Comparison of ENCODE assay signal across 21 mouse cellular contexts in the genomic region with DNA sequence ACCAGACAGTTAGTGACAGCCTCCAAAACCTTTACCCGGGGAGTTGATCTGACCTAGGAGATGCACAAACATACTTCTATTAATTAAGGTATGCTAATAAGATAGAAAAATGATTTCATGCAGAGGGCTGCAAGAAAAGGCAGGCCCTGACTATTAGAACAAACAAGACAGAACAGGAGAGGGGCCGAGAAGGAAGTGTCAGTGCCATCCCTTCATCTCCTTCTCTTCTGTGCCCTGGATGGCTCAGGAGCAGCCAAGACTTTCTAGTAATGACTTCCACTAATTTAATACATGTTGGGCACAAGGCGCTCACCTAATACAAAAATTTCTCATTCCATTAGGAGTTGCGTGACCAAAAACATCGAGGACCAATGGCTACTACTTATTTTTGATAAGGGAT.
DNase-seq lines count a peak whose midpoint lies in the region; ATAC-seq and TF ChIP-seq lines count a peak whose summit lies in the region.
"Had no signal": no experiment of that assay in that cellular context is flagged by ENCODE, and none has a peak within 500 bp of the region (broad histone marks: within the 10 kb centered on the region; RNA-seq: fewer than 3 reads in every experiment).

No protein-coding gene starts in this region.

- H3K9me3 ChIP-seq in hindbrain, embryonic 14.5 days (ENCODE audit: control insufficient read depth, low read length) = no peaks in the 10 kb centered on the region
- H3K9me3 ChIP-seq in hindbrain, embryonic 16.5 days (ENCODE audit: control insufficient read depth, low read length) = no peaks in the 10 kb centered on the region
- H3K9me3 ChIP-seq: embryonic facial prominence, embryonic 10.5 days; heart, embryonic 13.5 days; hindbrain, embryonic 13.5 days had no signal

- H3K27me3 ChIP-seq in cerebellum, adult 2 months (ENCODE audit: control insufficient read depth, insufficient read depth, low read length) = no peaks in the 10 kb centered on the region
- H3K27me3 ChIP-seq in hindbrain, embryonic 14.5 days (ENCODE audit: control insufficient read depth, insufficient read depth, low read length) = no peaks in the 10 kb centered on the region
- no peaks in the 10 kb centered on the region for H3K27me3 ChIP-seq in hindbrain, embryonic 16.5 days (replicated peaks; ENCODE audit: control insufficient read depth, insufficient read depth, low read length)
- H3K27me3 ChIP-seq: heart, embryonic 13.5 days; hindbrain, embryonic 13.5 days had no signal

- peak; percentile 42 to 52 for DNase-seq in cerebellum, adult 2 months
- no peak for DNase-seq in cerebellum, adult 9-11 months
- peak; percentile 43 to 66 for DNase-seq in cerebellum, postnatal 14 days
- no peak for DNase-seq in cerebellum, adult 11-12 months
- no peak for DNase-seq in hindbrain, embryonic 14.5 days (ENCODE audit: low spot score)
- no peak for DNase-seq in right cerebral cortex, postnatal 4 days
- DNase-seq: adrenal gland, adult 8-10 months; adrenal gland, postnatal 36 days; B cell, adult 2 months; gastrocnemius, postnatal 36 days; heart, adult 11 months; heart, postnatal 4 days; kidney, adult 8-10 months had no signal

- peak overlapping the region; percentile 90 for H3K27ac ChIP-seq in cerebellum, adult 2 months (ENCODE audit: insufficient read depth, low read length)
- H3K27ac ChIP-seq in hindbrain, embryonic 14.5 days = peak overlapping the region; percentile 26; the same call in 1 of the 2 replicates
- H3K27ac ChIP-seq in hindbrain, embryonic 16.5 days (ENCODE audit: low read depth, low read length) = no peak overlapping the region
- H3K27ac ChIP-seq: embryonic facial prominence, embryonic 10.5 days; heart, embryonic 13.5 days had no signal

- H3K36me3 ChIP-seq in hindbrain, embryonic 14.5 days (replicated peaks; ENCODE audit: control insufficient read depth, insufficient read depth) = no peaks in the 10 kb centered on the region
- no peaks in the 10 kb centered on the region for H3K36me3 ChIP-seq in hindbrain, embryonic 16.5 days (ENCODE audit: control insufficient read depth, insufficient read depth, low read length)
- H3K36me3 ChIP-seq: embryonic facial prominence, embryonic 10.5 days; G1E; heart, embryonic 13.5 days; hindbrain, embryonic 13.5 days had no signal

- no peak for TF ChIP-seq POLR2A in cerebellum, adult 2 months (IDR thresholded peaks at IDR 0.05; ENCODE audit: borderline replicate concordance, insufficient read depth, low read length)

- no peak for ATAC-seq in hindbrain, embryonic 14.5 days (ENCODE audit: low FRiP score)
- ATAC-seq in hindbrain, embryonic 16.5 days = no peak
- ATAC-seq: CD4-positive, CD25-positive, alpha-beta regulatory T cell, adult 4 months; inflammation-experienced regulatory T-cells, adult 6 months; intestine, postnatal 0 days had no signal

- no peak overlapping the region for H3K4me2 ChIP-seq in hindbrain, embryonic 14.5 days (replicated peaks)
- no peak overlapping the region for H3K4me2 ChIP-seq in hindbrain, embryonic 16.5 days (ENCODE audit: low read length)
- H3K4me2 ChIP-seq: heart, embryonic 13.5 days; hindbrain, embryonic 13.5 days had no signal

- no peaks in the 10 kb centered on the region; the same call in 1 of the 2 replicates for H3K4me1 ChIP-seq in cerebellum, adult 2 months (ENCODE audit: control insufficient read depth, insufficient read depth, low read length)
- H3K4me1 ChIP-seq in hindbrain, embryonic 14.5 days (replicated peaks; ENCODE audit: control insufficient read depth, insufficient read depth, low read length) = peaks cover 20% of the 10 kb centered on the region; the same call in 1 of the 2 replicates
- peaks cover 4% of the 10 kb centered on the region for H3K4me1 ChIP-seq in hindbrain, embryonic 16.5 days (ENCODE audit: control insufficient read depth, insufficient read depth, low read depth, low read length)

- 40% methylated on average over 5 of the region's 5 CpGs for WGBS in cerebellum, adult 2 months
- 82% methylated on average over 5 of the region's 5 CpGs for WGBS in hindbrain, embryonic 14.5 days
- 79% methylated on average over 5 of the region's 5 CpGs for WGBS in hindbrain, embryonic 16.5 days

- no peak overlapping the region for H3K9ac ChIP-seq in hindbrain, embryonic 14.5 days
- no peak overlapping the region for H3K9ac ChIP-seq in hindbrain, embryonic 16.5 days (ENCODE audit: low read depth, low read length)
- H3K9ac ChIP-seq: heart, embryonic 13.5 days; hindbrain, embryonic 13.5 days had no signal

- H3K4me3 ChIP-seq in cerebellum, adult 2 months (replicated peaks; ENCODE audit: insufficient read depth, low read depth, low read length) = no peak overlapping the region
- no peak overlapping the region for H3K4me3 ChIP-seq in hindbrain, embryonic 14.5 days (replicated peaks; ENCODE audit: low read length)
- H3K4me3 ChIP-seq in hindbrain, embryonic 16.5 days (ENCODE audit: low read length) = no peak overlapping the region
- H3K4me3 ChIP-seq: embryonic facial prominence, embryonic 10.5 days; heart, embryonic 13.5 days; hindbrain, embryonic 13.5 days had no signal

- no peak for TF ChIP-seq CTCF in cerebellum, adult 2 months (IDR thresholded peaks at IDR 0.05; ENCODE audit: borderline replicate concordance, insufficient read depth, low read depth, low read length)

Comparison
In these comparisons a context has a peak if more than half of its experiments do, and no peak if none do; other contexts are left out.
1. DNase-seq: peak in cerebellum, adult 2 months (2 of 2) and cerebellum, postnatal 14 days (2 of 2); none in cerebellum, adult 9-11 months (single experiment), cerebellum, adult 11-12 months (single experiment), hindbrain, embryonic 14.5 days (single experiment) and right cerebral cortex, postnatal 4 days (single experiment).